Mouse (Mus musculus): ENCODE data around the gene Ankrd55. TPM values are rescaled to one million over a fixed set of nuclear protein-coding genes. Genes with fewer than 3 reads are reported as not detected.
"Not testable (repeated sequence)": the region's sequence is repeated elsewhere in the genome, so short reads cannot be mapped to it uniquely, and the experiment has no call there.

Ankrd55 gene
- total RNA-seq, 2 experiments from 2014 or later: not detected

GRCm38 (mm10) chr13:112289981-112290380 is 1.7 kb downstream of the Ankrd55 start:
- ATAC-seq (replicated peaks; ENCODE audit: low FRiP score, poor library complexity, severe bottlenecking): no peak

GRCm38 (mm10) chr13:112292489-112292888 is 4.2 kb downstream of the Ankrd55 start:
- ATAC-seq (replicated peaks; ENCODE audit: low FRiP score, poor library complexity, severe bottlenecking): no peak

- ATAC-seq (replicated peaks; ENCODE audit: low FRiP score, poor library complexity, severe bottlenecking): no peak
These were observed 4.8 kb downstream of the Ankrd55 start for GRCm38 (mm10) chr13:112293092-112293491.

GRCm38 (mm10) chr13:112294446-112294845 is 6.2 kb downstream of the Ankrd55 start:
- ATAC-seq (replicated peaks; ENCODE audit: low FRiP score, poor library complexity, severe bottlenecking): no peak

- no peak for ATAC-seq (replicated peaks; ENCODE audit: low FRiP score, poor library complexity, severe bottlenecking)
These were observed 9.5 kb downstream of the Ankrd55 start for GRCm38 (mm10) chr13:112297781-112298180.

GRCm38 (mm10) chr13:112303429-112303828 is 15.2 kb downstream of the Ankrd55 start:
- no peak for ATAC-seq (replicated peaks; ENCODE audit: low FRiP score, poor library complexity, severe bottlenecking)

GRCm38 (mm10) chr13:112308672-112309071 is 20.4 kb downstream of the Ankrd55 start:
- no peak for ATAC-seq (replicated peaks; ENCODE audit: low FRiP score, poor library complexity, severe bottlenecking)

- not testable (repeated sequence) for ATAC-seq (replicated peaks; ENCODE audit: low FRiP score, poor library complexity, severe bottlenecking)
These were observed 23.4 kb downstream of the Ankrd55 start for GRCm38 (mm10) chr13:112311611-112312010.

- ATAC-seq (replicated peaks; ENCODE audit: low FRiP score, poor library complexity, severe bottlenecking): no peak
These were observed 27.2 kb downstream of the Ankrd55 start for GRCm38 (mm10) chr13:112315442-112315841.

GRCm38 (mm10) chr13:112316622-112317482 is 28.6 kb downstream of the Ankrd55 start:
- no peak for ATAC-seq (replicated peaks; ENCODE audit: low FRiP score, poor library complexity, severe bottlenecking)

GRCm38 (mm10) chr13:112318124-112318523 is 29.9 kb downstream of the Ankrd55 start:
- no peak for ATAC-seq (replicated peaks; ENCODE audit: low FRiP score, poor library complexity, severe bottlenecking)

GRCm38 (mm10) chr13:112323591-112324266 is 35.5 kb downstream of the Ankrd55 start:
- ATAC-seq (replicated peaks; ENCODE audit: low FRiP score, poor library complexity, severe bottlenecking): no peak

- ATAC-seq (replicated peaks; ENCODE audit: low FRiP score, poor library complexity, severe bottlenecking): no peak
These were observed 36.9 kb downstream of the Ankrd55 start for GRCm38 (mm10) chr13:112325126-112325525.

- ATAC-seq (replicated peaks; ENCODE audit: low FRiP score, poor library complexity, severe bottlenecking): no peak
These were observed 38.2 kb downstream of the Ankrd55 start for GRCm38 (mm10) chr13:112326403-112326802.

- ATAC-seq (replicated peaks; ENCODE audit: low FRiP score, poor library complexity, severe bottlenecking): no peak
These were observed 38.7 kb downstream of the Ankrd55 start for GRCm38 (mm10) chr13:112326977-112327376.

- no peak for ATAC-seq (replicated peaks; ENCODE audit: low FRiP score, poor library complexity, severe bottlenecking)
These were observed 39.3 kb downstream of the Ankrd55 start for GRCm38 (mm10) chr13:112327511-112327910.

- ATAC-seq (replicated peaks; ENCODE audit: low FRiP score, poor library complexity, severe bottlenecking): no peak
These were observed 42.0 kb downstream of the Ankrd55 start for GRCm38 (mm10) chr13:112330257-112330656.

- no peak for ATAC-seq (replicated peaks; ENCODE audit: low FRiP score, poor library complexity, severe bottlenecking)
These were observed 42.8 kb downstream of the Ankrd55 start for GRCm38 (mm10) chr13:112330919-112331681.

GRCm38 (mm10) chr13:112331682-112332061 is 43.4 kb downstream of the Ankrd55 start:
- ATAC-seq (replicated peaks; ENCODE audit: low FRiP score, poor library complexity, severe bottlenecking): no peak

- no peak for ATAC-seq (replicated peaks; ENCODE audit: low FRiP score, poor library complexity, severe bottlenecking)
These were observed 47.3 kb downstream of the Ankrd55 start for GRCm38 (mm10) chr13:112335531-112335930.
